Mouse (Mus musculus) adrenal gland, postnatal 25 days (tissue): ENCODE results near the gene Gtpbp10. TPM values are rescaled to one million over a fixed set of nuclear protein-coding genes. Genes with fewer than 3 reads are reported as not detected.
A peak's percentile ranks its signal among the peaks of the same experiment; 100 is the strongest.

Experiments
- DNase-seq: peaks from one replicate; pipeline ENCODE4 v3.0.0; 2021; ENCODE audit warnings: mixed read lengths
- total RNA-seq: library from RNA; stranded (reverse); gene quantifications from 2 replicates; pipeline ENCODE4 v1.2.3, GENCODE M21; 2021

The Gtpbp10 gene
- total RNA-seq, 1 experiment from 2014 or later, result 17.2 TPM

DNA sequence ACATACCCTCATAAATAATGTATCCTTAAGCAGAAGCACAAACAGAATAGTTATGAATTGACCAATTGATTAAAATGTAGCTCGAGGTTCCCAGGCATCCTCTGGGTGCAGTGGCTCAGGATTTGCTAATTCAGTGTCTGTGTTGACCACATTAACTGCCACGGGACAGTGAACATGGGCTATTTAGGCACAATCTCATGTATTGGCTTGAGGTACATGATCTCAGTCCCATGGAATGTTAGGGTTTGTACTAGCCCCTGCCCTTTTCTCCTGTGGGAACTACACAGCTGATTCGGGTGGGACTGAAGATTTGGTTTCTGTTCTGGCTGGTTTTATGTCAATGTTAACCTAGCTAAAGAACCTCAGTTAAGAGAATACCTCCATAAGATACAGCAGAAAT is 62.9 kb downstream of the Gtpbp10 start:
- DNase-seq, result no peak

DNA sequence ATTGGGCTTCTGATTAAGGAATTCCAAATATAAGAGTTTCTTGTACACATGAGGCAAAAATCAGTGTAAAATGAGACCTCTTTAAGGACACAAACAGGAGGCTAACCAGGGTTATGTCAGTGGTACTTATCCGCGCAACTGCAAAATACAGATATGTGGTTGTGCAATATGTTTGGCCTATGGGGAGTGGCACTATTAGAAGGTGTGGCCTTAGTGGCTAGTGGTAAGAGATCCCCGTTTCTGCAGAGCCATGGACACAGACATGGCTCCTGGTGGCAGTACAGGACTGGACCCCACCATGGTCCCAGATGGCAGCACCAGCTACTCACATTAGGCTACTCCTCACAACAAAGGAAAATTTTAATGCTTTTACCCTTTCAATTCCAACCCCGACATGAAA is 64.3 kb downstream of the Gtpbp10 start:
- DNase-seq, result no peak

DNA sequence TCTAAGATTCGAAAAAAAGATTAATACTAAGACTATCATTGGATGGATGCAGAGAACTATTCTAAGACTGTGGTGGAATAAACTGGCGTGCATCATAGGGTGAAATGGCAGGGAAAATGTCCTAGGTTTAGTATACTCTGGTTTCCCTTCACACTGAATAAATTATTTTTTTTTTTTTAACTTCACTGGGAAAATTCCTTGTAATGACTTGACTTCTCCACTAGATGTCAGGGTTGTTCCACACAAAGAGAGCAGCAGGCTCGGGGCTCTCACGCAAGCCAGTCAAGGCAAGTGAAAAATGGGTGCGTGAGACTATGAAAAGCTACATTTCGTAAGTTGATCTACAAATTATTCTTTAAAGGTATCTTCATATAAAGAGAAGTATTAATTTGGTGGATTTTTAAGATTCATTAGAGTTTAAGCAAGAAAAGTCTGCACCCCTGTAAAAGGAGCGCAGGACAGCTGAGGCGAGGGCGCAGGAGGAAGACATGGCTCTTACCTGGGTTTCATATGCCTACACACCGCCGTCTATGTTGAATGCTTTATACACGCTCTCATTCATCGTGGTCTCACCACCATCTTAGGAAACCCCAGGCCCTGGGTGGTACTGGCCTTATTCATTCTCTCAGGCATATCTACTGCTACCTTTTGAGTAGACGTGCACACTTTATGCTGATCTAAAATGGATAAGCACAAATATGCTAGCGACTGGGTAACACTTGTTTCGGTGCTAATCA is 64.9 kb downstream of the Gtpbp10 start:
- peak; percentile 22 for DNase-seq

DNA sequence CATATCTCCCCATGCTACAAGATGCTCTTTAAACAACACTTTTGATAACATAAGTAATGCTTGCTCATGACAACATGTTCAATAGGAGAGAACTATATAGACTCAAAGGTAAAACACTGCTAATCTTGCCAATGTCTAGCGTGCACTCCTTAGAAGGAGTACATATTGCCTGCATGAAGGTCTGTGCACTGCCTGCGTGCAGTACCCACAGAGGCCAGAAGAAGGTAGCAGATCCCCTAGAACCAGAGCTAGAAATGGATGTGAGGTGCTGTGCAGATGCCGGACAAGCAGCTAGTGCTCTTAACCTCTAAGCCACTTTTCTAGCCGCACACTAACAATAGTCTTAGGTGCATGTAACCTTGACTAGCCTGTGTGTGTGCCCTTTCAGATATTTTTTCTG is 67.2 kb downstream of the Gtpbp10 start:
- no peak for DNase-seq

Other genes with a start within 250 kb of the Gtpbp10 start
- gene Cdk14, start 139.2 kb downstream of the Gtpbp10 start, total RNA-seq, result 8.5 and 9.4 TPM in 2 replicates
- not detected in 2 replicates for gene 1700015F17Rik, start 80.4 kb downstream of the Gtpbp10 start, total RNA-seq
- gene Cldn12, start 44.6 kb downstream of the Gtpbp10 start, total RNA-seq, result 18.6 and 25.2 TPM in 2 replicates
- not detected in 2 replicates for gene Gm8773, start 14.3 kb upstream of the Gtpbp10 start, total RNA-seq
- 9.7 and 16.0 TPM in 2 replicates for gene Cfap69, start 104.7 kb upstream of the Gtpbp10 start, total RNA-seq
- 37.9 and 39.0 TPM in 2 replicates for gene Steap2, start 135.0 kb upstream of the Gtpbp10 start, total RNA-seq
- 23.4 and 27.8 TPM in 2 replicates for gene Steap1, start 189.8 kb upstream of the Gtpbp10 start, total RNA-seq